Mouse (Mus musculus) embryonic stem cell, embryonic (primary cell): ENCODE results near the gene Sergef.

Experiments
- CTCF ChIA-PET, 4 experiments: fragments of 300-600 bp in 2 of 4; fragments of 350-600 bp in 2 of 4; sonication (Branson Sonifier 250); formaldehyde crosslinking; loops; one replicate each; lab custom pipeline; 2022; ENCODE audit warnings: inconsistent platforms in 2 of 4; lab: Charles Lee
- POLR2A ChIA-PET, 4 experiments: fragments of 300-600 bp in 2 of 4; fragments of 350-600 bp in 2 of 4; sonication (Branson Sonifier 250); formaldehyde crosslinking; loops; one replicate each; lab custom pipeline; 2022; ENCODE audit warnings: antibody characterized with exemption in 4 of 4, inconsistent platforms in 1 of 4; lab: Charles Lee

The Sergef gene

DNA sequence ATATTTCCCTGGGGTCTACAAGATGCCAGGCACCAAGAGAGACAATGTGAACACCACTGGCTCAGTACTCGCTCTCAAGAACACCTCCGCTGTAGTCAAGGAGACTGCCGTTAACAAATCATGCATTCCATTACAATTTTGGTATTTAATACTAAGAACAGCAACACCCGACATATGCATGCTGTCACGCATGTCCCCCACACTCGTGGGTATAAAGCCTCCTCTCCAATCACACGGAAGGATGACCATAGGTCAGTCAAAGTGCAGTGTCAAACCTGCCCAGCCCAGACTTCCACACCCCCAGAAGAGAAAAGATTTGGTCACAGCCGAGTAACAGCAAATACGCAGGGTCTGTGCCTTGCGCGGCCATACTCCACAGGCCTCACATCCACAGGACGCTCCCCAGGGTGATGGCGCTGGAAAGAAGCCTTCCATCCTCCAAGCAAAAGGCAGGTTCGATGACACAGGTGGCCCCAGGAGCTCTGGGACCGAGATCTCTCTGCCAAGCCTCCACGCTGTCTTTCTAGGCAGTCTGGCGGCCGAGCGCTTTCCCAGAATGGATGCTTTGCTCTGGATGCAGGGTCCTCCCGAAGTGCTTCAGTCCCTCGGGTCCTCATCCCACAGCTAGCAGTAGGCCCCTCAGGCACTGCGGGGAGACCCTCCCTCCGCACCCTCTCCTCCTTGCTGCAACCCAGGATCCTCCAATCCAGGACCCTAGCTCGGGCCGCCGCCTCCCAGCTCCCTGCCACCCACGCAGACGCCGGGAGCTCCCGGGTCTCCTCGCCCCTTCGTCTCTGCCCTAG is 517 bp downstream of the Sergef start:
- ChIA-PET POLR2A (interaction anchor here in 3 of 4 experiments (0.5 to 3.0 kb wide), 26 partner anchors 9 to 220 kb away, joined by 3 to 22 read pairs (median 3); partner anchors contain the start of genes Gtf2h1 (in 1 of the 3) and Hps5 (in 1 of the 3)), CTCF (interaction anchor here (0.7 to 2.1 kb wide), 12 partner anchors 16 to 438 kb away, joined by 3 to 9 read pairs (median 4); partner anchors contain the start of gene Kcnc1 (in 1 of the 4))

DNA sequence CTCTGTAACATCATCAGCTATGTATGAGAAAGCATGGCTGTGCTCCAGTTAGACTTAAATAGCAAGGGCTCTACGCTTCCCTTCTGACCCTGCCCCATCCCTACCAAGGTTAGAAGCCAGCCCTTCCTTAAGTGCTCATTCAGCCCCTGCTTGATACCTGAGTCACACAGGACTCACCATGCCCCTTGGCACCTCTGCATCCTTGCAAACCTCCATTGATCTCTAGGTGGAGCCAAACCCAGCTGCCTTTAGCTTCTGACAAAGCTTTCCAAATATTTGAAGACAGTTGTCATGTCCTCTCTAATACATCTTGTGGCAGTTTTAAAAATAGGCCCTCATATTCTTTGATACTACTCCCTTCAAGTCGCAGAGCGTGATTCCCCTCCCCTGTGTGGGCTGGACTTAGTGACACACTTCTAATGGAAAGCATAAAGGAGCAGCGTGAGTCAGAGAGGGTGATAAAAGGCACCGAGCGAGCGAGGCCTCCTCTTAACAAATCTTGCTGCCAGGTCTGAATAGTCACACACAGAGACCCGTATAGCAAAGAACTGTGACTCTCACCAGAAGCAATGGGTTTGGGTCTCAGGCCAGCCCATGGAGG is 11.1 kb downstream of the Sergef start:
- CTCF ChIA-PET, result interaction anchor here in 2 of 4 experiments (0.5 to 0.9 kb wide), 3 partner anchors 15 to 371 kb away, joined by 3 to 4 read pairs (median 3); no protein-coding TSS in a partner anchor
- POLR2A ChIA-PET, result interaction anchor here in 2 of 4 experiments (0.6 to 1.0 kb wide), 3 partner anchors 11 to 13 kb away, joined by 3 to 4 read pairs (median 4); partner anchors contain the start of gene Sergef (in 1 of the 2)

DNA sequence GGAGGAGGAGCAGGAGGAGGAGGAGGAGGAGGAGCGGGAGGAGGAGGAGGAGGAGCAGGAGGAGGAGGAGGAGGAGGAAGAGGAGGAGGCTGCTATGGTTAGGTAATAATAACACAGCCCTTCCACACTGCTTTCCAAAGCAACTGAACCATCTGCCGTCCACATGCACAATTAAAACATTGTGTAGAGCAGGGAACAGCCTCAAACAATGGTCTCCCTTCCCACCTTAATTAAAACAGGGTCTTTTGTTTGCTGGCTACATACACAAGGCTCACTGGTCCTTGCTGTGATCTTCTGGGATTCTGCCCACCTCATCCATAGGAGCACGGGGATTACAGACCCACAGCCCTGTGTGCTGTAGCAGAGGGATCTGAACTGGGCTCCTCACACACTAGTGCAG is 15.6 kb downstream of the Sergef start:
- CTCF ChIA-PET, result no interaction called here
- POLR2A ChIA-PET, result interaction anchor here in 1 of 4 experiments (1.2 to 1.3 kb wide), 2 partner anchors 8 to 12 kb away, joined by 3 to 4 read pairs; no protein-coding TSS in a partner anchor

DNA sequence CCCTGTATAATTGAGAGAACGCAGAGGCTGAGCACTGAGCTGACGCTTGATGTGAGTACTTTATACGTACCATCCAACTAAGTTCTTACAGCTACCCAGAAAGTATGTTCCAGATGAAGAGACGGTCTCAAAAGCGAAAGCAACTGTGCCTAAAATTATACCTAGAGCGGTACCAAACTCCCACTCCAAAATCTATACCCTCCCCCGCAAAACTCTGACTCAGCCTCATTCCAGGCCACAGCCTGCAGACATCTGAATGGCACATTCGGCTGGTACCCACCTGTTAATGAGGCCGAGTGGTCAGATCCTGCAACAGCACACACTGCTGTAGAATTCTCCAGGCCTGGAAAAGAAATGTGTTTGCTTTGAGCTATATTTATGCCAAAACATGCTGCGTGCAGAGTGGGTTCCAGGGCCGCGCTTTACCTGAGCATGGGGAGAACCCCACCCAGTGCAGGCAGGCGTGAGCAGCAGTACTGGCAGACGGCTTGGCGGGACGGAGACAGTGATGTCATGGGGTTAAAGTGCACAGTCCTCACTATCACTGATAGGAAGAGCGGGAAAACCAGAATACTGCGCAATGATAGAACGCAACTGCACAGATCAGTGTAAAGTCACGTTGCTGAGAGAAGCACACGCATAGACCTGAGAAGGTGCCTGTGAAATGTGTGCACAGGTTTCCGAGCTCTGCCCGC is 21.0 kb downstream of the Sergef start:
- ChIA-PET POLR2A (interaction anchor here in 3 of 4 experiments (0.5 to 1.4 kb wide), 8 partner anchors 10 to 311 kb away, joined by 3 to 4 read pairs (median 3); partner anchors contain the start of gene Sergef (in 2 of the 3)), CTCF (interaction anchor here in 2 of 4 experiments (1.0 to 2.2 kb wide), 4 partner anchors 11 to 459 kb away, joined by 3 to 7 read pairs (median 4); no protein-coding TSS in a partner anchor)

DNA sequence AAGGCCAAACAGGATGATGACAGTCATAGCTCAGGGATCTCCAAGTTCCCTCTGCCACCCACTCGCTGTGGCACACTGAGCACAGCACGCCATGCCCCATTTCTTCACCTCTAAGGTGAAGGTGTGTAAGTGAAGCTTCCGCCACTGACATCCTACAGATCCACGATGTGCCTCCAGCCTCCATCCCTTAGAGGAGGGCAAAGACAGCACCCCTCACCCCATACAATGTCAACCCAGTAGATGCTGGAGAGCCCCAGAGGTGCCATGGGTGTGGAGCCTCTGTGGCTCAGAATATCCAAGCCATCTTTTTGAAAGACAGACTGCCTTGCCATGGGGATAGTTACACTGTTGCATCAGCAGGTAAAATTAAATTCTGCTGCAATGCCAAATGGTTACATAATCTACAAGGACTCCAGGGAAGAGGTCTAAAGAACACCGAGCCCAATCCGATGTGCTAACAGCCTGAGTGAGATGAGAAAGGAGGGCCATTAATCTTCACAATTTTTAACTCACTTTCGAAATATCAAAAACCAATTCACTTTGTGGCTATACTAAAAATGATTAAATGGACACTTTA is 23.1 kb downstream of the Sergef start:
- POLR2A ChIA-PET, result interaction anchor here in 3 of 4 experiments (1.0 to 3.3 kb wide), 12 partner anchors 9 to 180 kb away, joined by 3 to 40 read pairs (median 5); partner anchors contain the start of genes Sergef (in 2 of the 3), Gtf2h1 (in 1 of the 3) and Hps5 (in 1 of the 3)
- CTCF ChIA-PET, result interaction anchor here in 3 of 4 experiments (1.0 to 4.0 kb wide), 5 partner anchors 9 to 94 kb away, joined by 4 to 31 read pairs (median 7); partner anchors contain the start of gene Saal1 (in 1 of the 3)

DNA sequence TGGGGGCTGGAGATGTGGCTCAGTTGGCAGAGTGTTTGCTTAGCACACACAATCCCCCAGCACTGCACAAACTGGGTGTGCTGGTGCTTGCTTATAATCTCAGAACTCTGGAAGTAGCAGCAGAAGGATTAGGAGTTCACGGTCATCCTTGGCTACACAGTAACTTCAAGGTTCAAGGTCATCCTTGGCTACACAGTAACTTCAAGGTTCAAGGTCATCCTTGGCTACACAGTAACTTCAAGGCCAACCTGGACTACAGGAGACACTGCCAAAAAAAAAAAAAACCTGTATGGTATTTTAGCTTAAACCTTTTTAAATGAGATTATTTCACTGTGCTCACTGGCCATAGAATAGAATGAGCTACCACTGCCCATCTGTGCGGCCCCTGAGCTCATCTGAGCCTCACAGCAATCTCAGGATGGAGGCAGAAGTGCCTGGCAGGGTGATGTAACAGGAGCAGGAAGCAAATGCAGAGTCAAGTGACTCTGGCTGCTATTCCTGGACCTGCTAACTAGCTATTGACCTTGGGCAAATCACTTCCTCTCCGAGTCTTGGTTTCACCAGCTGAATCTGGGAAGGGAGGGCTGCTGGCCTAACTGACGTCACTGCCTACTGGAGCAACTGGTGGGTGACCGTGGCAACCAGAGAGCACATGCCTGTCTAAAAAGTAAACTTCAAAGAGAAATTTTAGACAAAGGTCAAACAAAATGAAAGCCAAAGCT is 24.2 kb downstream of the Sergef start:
- CTCF ChIA-PET, result interaction anchor here in 3 of 4 experiments (0.5 to 4.0 kb wide), 9 partner anchors 8 to 742 kb away, joined by 3 to 31 read pairs (median 4); partner anchors contain the start of gene Saal1 (in 1 of the 3)
- POLR2A ChIA-PET, result interaction anchor here in 3 of 4 experiments (0.6 to 3.3 kb wide), 20 partner anchors 8 to 377 kb away, joined by 3 to 40 read pairs (median 4); partner anchors contain the start of genes Gtf2h1 (in 1 of the 3), Hps5 (in 1 of the 3), Sergef (in 1 of the 3) and Ush1c (in 1 of the 3)

DNA sequence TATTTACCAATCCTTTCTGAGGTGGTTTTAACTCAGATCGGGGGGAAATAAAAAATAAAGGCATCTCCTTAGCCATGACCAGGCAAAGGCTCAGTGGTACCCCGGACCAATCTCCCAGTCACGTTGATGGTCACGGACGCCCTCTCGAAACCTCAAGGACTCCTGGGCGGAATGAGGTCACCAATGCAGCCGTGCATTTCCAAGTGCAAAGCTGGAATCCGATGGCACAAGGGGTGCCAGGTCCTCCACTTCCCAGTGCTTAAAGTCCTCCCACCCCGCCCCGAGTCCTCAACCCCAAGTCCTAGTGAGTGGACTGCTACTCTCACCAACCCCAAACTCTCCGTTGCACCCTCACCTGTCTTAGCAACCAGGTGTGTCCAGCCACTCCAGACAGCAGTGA is 25.3 kb downstream of the Sergef start:
- CTCF ChIA-PET, result interaction anchor here in 2 of 4 experiments (0.6 to 4.0 kb wide), 3 partner anchors 8 to 96 kb away, joined by 3 to 31 read pairs (median 4); partner anchors contain the start of gene Saal1 (in 1 of the 2)
- POLR2A ChIA-PET, result interaction anchor here in 3 of 4 experiments (0.5 to 3.3 kb wide), 5 partner anchors 8 to 463 kb away, joined by 5 to 40 read pairs (median 17); partner anchors contain the start of gene Sergef (in 1 of the 3)

DNA sequence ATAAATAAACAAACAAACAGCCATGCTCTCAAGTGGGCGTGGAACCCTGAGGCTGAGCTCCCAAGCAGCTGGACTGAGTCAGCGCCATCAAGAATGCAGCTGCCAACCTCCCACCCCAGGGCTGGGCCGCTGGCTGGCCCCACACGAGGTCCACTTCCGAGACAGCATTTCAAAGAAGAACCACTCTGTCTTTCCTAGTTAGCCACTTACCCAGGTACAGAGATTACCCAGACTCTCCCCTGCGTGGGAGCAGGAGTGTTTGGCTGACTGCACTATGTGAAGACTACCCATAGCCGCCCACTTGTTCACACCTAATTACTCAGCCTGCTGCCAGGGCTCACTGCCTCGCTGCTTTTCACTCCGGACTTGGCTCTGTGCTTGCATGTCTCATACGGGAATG is 26.5 kb downstream of the Sergef start:
- ChIA-PET POLR2A (interaction anchor here in 1 of 4 experiments (1.0 kb wide), 1 partner anchor 25 kb away, joined by 3 read pairs; no protein-coding TSS in a partner anchor), CTCF (interaction anchor here in 1 of 4 experiments (1.2 kb wide), 1 partner anchor 15 kb away, joined by 4 read pairs; no protein-coding TSS in a partner anchor)

DNA sequence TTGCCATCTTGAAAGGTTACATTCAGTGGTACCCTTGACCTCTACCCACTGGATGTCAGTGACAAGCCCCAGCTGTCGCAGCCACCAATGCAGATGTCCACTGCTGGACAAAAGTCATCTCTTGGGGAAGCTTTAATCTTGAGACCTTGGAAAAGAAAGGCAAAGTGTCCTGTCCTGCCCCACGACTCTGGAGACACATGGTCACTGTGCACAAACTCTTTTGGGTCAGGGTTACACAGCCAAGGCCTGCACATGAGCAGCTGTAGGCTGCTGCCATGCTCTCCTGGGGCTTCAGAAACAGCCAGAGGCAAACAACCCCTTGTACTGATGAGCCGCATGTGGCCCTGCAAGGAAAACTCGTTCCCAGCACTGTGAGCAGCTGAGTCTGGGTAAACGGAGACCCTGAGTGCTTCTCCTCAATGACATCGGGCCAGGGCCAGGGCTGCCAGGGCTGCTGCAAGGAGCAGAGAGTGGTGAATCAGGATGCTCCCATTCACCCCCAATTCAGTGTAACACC is 27.1 kb downstream of the Sergef start:
- ChIA-PET POLR2A (interaction anchor here in 1 of 4 experiments (1.0 kb wide), 1 partner anchor 24 kb away, joined by 3 read pairs; no protein-coding TSS in a partner anchor), CTCF (interaction anchor here in 1 of 4 experiments (1.2 kb wide), 1 partner anchor 16 kb away, joined by 4 read pairs; no protein-coding TSS in a partner anchor)

DNA sequence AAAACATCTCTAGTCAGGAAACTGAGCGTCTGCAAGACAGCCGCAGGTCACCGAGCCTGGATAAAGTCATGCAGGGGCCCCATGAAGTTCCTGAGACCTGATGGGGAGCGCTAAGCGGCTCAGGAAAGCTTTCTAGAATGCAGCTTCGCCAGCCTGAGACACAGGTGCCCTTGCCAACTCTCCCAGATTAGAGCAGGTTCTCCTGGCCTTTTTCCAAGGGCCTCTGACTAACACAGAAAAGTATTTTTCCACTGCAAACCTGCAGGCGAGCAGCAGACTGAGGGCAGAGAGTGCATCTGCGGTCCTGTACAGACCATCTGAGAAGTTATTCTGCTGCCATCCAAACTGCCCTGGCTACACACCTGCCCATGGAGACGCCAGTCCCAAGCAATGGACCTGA is 27.6 kb downstream of the Sergef start:
- CTCF ChIA-PET, result no interaction called here
- POLR2A ChIA-PET, result no interaction called here

DNA sequence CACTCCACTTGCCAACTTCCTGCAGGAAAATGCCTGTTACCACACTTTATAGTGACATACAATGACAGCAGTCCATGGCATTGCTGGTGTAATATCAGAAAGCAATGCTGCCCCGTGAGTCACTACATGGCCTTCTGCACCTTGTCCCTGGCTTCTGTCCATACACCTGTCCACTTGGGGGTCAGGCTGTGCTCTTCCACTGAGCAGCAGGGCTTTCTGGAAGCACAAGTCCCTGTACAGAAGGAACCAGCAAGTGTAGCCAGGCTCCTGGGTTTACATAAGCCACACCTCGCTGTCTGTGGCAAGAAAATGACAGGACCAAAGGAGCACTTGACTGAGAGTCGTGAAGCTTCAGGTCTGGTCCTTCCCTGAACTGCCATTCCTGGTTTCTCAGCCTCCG is 30.3 kb downstream of the Sergef start:
- POLR2A ChIA-PET, result interaction anchor here in 1 of 4 experiments (1.0 kb wide), 1 partner anchor 9 kb away, joined by 3 read pairs; no protein-coding TSS in a partner anchor

DNA sequence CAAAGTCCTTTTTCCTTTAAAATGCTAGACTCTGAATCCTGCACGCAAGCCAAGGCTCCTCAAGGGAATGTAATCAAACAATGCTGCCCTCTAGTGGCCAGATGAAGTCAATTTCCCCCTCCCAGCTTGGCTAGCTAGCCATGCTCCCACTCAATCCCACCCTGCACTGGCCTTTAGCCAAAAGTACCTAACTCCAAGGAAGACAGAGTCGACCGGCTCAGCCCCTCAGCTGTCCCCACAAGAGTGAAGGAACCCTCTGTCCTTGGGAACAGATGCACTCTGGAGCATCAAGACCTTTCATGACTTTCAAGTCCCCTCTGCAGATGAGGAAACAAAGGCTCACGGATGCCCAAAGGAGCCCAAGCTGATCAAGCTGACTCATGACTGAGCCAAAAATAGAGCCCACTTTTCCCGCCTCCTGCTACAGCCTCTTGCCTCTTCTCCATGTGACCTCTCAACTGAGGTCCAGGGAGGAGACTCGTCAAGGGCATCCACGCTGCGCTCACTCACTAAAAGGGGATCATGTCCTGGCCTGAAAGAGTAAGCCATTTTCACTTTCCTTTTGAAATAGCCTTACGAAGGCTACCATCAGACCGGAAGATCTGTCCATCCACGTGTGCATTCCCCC is 32.1 kb downstream of the Sergef start:
- ChIA-PET POLR2A (interaction anchor here (0.6 to 3.4 kb wide), 27 partner anchors 8 to 710 kb away, joined by 3 to 40 read pairs (median 4); partner anchors contain the start of genes Sergef (in 3 of the 4), Kcnc1 (in 2 of the 4), Abcc8 (in 1 of the 4) and Ldhc (in 1 of the 4)), CTCF (interaction anchor here (0.6 to 4.7 kb wide), 61 partner anchors 8 to 571 kb away, joined by 3 to 96 read pairs (median 4); partner anchors contain the start of genes Sergef (in 2 of the 4), Kcnc1 (in 1 of the 4) and Saal1 (in 1 of the 4))

More for the DNA sequence above, 30.3 kb downstream of the Sergef start:
- CTCF ChIA-PET, result interaction anchor here in 1 of 4 experiments (0.6 to 4.7 kb wide), 2 partner anchors 11 to 217 kb away, joined by 3 to 96 read pairs; no protein-coding TSS in a partner anchor

DNA sequence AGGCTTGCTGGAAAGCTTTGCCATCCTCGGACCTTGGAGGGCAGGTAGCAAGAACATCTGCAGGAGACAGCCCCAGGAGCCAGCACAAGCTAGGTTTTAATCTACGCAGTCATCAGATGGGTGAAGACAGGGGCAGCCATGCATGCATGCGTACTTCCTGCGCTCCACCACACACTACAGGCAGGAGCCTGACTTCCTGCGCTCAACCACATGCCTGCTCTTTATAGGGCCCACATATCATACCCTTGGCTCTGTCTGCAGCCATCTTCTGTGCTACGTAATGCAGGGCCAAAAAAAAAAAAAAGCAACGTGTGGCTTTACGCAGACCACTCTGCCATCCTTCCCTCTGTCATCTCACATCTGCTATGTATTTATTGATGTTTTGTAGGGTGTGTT is 32.6 kb downstream of the Sergef start:
- ChIA-PET CTCF (interaction anchor here (0.6 to 4.7 kb wide), 72 partner anchors 9 to 571 kb away, joined by 3 to 96 read pairs (median 4); partner anchors contain the start of genes Kcnc1 (in 3 of the 4), Sergef (in 2 of the 4), Myod1 (in 1 of the 4) and Saal1 (in 1 of the 4)), POLR2A (interaction anchor here (0.6 to 3.4 kb wide), 28 partner anchors 9 to 709 kb away, joined by 3 to 40 read pairs (median 4); partner anchors contain the start of genes Sergef (in 3 of the 4), Kcnc1 (in 2 of the 4), Abcc8 (in 1 of the 4) and Ldhc (in 1 of the 4))

DNA sequence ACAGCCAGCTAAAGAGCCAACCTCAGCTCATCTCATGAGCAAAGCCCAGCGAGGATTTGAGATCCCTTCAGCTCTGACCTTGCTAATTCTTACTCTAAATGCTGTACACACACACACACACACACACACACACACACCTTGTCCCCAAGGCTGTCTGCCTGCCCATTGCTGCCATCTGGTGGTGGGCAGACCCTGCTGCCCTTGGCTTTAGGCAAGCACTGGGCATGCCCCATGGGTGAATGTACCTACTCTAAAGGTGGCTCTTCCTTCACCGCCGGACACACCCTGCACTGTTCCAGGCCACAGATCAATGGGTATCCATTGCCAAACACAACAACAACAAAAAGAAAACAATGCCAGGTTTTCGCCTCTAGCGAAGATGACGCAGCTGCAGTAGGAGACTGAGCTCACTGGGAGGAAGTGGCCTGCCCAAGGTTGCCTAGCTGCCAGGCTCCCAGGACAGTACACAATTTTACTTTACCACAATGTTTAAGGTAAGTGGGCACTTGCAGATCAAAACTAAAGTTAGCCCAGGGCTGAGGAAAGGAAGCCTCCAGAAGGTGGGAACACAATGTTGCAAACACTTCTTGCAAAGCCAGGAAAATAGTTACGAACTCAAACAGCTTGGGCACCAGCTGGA is 33.1 kb downstream of the Sergef start:
- ChIA-PET CTCF (interaction anchor here (0.5 to 4.7 kb wide), 74 partner anchors 8 to 1148 kb away, joined by 3 to 96 read pairs (median 4); partner anchors contain the start of genes Kcnc1 (in 3 of the 4), Sergef (in 2 of the 4), Abcc8 (in 1 of the 4) and Myod1 (in 1 of the 4)), POLR2A (interaction anchor here in 3 of 4 experiments (0.6 to 3.4 kb wide), 24 partner anchors 9 to 709 kb away, joined by 3 to 40 read pairs (median 4); partner anchors contain the start of genes Sergef (in 3 of the 3) and Kcnc1 (in 2 of the 3))
